Mouse (Mus musculus): ENCODE data around the gene Tmprss3. TPM values are rescaled to one million over a fixed set of nuclear protein-coding genes. Genes with fewer than 3 reads are reported as not detected.
A peak's percentile ranks its signal among the peaks of the same experiment; 100 is the strongest.

Tmprss3 gene
- polyA plus RNA-seq, 1 experiment from 2014 or later, result not detected

- no peaks in the 10 kb centered on the region for H3K27me3 ChIP-seq (ENCODE audit: insufficient read depth, low read length)
- no peak overlapping the region for H3K27ac ChIP-seq (ENCODE audit: low read depth)
- no peak overlapping the region for H3K9ac ChIP-seq
- no peaks in the 10 kb centered on the region for H3K36me3 ChIP-seq (ENCODE audit: insufficient read depth)
- no peaks in the 10 kb centered on the region for H3K4me1 ChIP-seq (ENCODE audit: insufficient read depth)
- TF ChIP-seq CTCF (IDR thresholded peaks at IDR 0.05; ENCODE audit: low read depth), result no peak
- 39% methylated on average over 8 of the region's 8 CpGs for WGBS
- H3K4me2 ChIP-seq, result no peak overlapping the region
- no peak overlapping the region for H3K4me3 ChIP-seq (ENCODE audit: low read depth, low read length)
- ATAC-seq (ENCODE audit: insufficient read depth), result no peak
- no peaks in the 10 kb centered on the region for H3K9me3 ChIP-seq (ENCODE audit: low read depth, low read length)
- DNase-seq, result no peak
These were observed 45.0 kb downstream of the Tmprss3 start for GRCm38 (mm10) chr17:31153785-31154184.

- H3K4me3 ChIP-seq (ENCODE audit: low read depth, low read length), result no peak overlapping the region
- no peak overlapping the region for H3K4me2 ChIP-seq
- no peaks in the 10 kb centered on the region for H3K4me1 ChIP-seq (ENCODE audit: insufficient read depth)
- no peak for ATAC-seq (ENCODE audit: insufficient read depth)
- no peak overlapping the region for H3K27ac ChIP-seq (ENCODE audit: low read depth)
- H3K27me3 ChIP-seq (ENCODE audit: insufficient read depth, low read length), result no peaks in the 10 kb centered on the region
- H3K9me3 ChIP-seq (ENCODE audit: low read depth, low read length), result no peaks in the 10 kb centered on the region
- H3K9ac ChIP-seq, result no peak overlapping the region
- no peak for DNase-seq
- no peaks in the 10 kb centered on the region for H3K36me3 ChIP-seq (ENCODE audit: insufficient read depth)
- WGBS, result 47% methylated on average over 9 of the region's 9 CpGs
- TF ChIP-seq CTCF (IDR thresholded peaks at IDR 0.05; ENCODE audit: low read depth), result no peak
These were observed 45.7 kb downstream of the Tmprss3 start for GRCm38 (mm10) chr17:31152966-31153499.

- DNase-seq, result no peak
- no peaks in the 10 kb centered on the region for H3K36me3 ChIP-seq (ENCODE audit: insufficient read depth)
- H3K9me3 ChIP-seq (ENCODE audit: low read depth, low read length), result no peaks in the 10 kb centered on the region
- H3K27me3 ChIP-seq (ENCODE audit: insufficient read depth, low read length), result no peaks in the 10 kb centered on the region
- no peak overlapping the region for H3K4me3 ChIP-seq (ENCODE audit: low read depth, low read length)
- WGBS, result 64% methylated on average over 5 of the region's 5 CpGs
- H3K9ac ChIP-seq, result no peak overlapping the region
- H3K27ac ChIP-seq (ENCODE audit: low read depth), result no peak overlapping the region
- TF ChIP-seq CTCF (IDR thresholded peaks at IDR 0.05; ENCODE audit: low read depth), result no peak
- no peaks in the 10 kb centered on the region for H3K4me1 ChIP-seq (ENCODE audit: insufficient read depth)
- H3K4me2 ChIP-seq, result no peak overlapping the region
- ATAC-seq (ENCODE audit: insufficient read depth), result no peak
These were observed 46.3 kb downstream of the Tmprss3 start for GRCm38 (mm10) chr17:31152512-31152911.

DNA sequence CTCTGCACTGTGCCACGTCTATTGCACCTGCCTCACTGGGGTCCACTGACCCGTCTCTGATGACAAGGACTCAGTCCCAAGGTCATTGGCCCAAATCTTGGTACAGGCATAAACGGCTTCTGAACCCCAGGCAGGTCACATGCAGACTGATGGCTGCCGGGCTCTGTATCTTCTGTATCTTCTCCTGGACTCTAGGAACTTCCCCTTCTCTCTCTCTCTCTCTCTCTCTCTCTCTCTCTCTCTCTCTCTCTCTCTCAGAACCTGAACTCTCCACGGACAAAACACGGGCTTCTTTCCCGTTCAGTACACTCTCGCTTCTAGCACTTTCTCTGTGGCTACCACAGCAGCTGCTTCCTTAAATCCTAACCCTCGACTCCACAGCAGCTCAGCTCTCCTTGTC is 52.8 kb downstream of the Tmprss3 start:
- Histone ChIP-seq H3K4me1 (ENCODE audit: insufficient read depth) (no peaks in the 10 kb centered on the region; the same call in 1 of the 2 replicates), H3K4me3 (ENCODE audit: low read depth, low read length) (no peak overlapping the region), H3K9me3 (ENCODE audit: low read depth, low read length) (no peaks in the 10 kb centered on the region), H3K36me3 (ENCODE audit: insufficient read depth) (no peaks in the 10 kb centered on the region), H3K27me3 (ENCODE audit: insufficient read depth, low read length) (no peaks in the 10 kb centered on the region), H3K27ac (ENCODE audit: low read depth) (no peak overlapping the region), H3K9ac (no peak overlapping the region), H3K4me2 (no peak overlapping the region)
- TF ChIP-seq CTCF (IDR thresholded peaks at IDR 0.05; ENCODE audit: low read depth), result no peak
- DNase-seq, result no peak
- WGBS, result 74% methylated on average over 9 of the region's 9 CpGs
- ATAC-seq (ENCODE audit: insufficient read depth), result no peak

GRCm38 (mm10) chr17:31144040-31145037 is 54.4 kb downstream of the Tmprss3 start, which contains the start of gene Tff2:
TSS of gene Tff2 (minus strand) at chr17:31144282.
- no peak within 1 kb of the TSS for H3K4me3 ChIP-seq (ENCODE audit: low read depth, low read length)
- TF ChIP-seq CTCF (IDR thresholded peaks at IDR 0.05; ENCODE audit: low read depth), result no peak
- ATAC-seq (ENCODE audit: insufficient read depth), result peak; percentile 60; the same call in 1 of the 2 replicates
- no peak within 1 kb of the TSS for H3K4me2 ChIP-seq
- no peaks in the 10 kb centered on the region for H3K36me3 ChIP-seq (ENCODE audit: insufficient read depth)
- H3K9ac ChIP-seq, result no peak within 1 kb of the TSS
- WGBS, result 59% methylated on average over 15 of the region's 15 CpGs
- no peaks in the 10 kb centered on the region; the same call in 1 of the 2 replicates for H3K4me1 ChIP-seq (ENCODE audit: insufficient read depth)
- H3K9me3 ChIP-seq (ENCODE audit: low read depth, low read length), result no peaks in the 10 kb centered on the region
- H3K27ac ChIP-seq (ENCODE audit: low read depth), result no peak within 1 kb of the TSS
- H3K27me3 ChIP-seq (ENCODE audit: insufficient read depth, low read length), result no peaks in the 10 kb centered on the region
- peak; percentile 79 for DNase-seq

- Histone ChIP-seq H3K27me3 (ENCODE audit: insufficient read depth, low read length) (no peaks in the 10 kb centered on the region), H3K27ac (ENCODE audit: low read depth) (no peak overlapping the region), H3K4me3 (ENCODE audit: low read depth, low read length) (no peak overlapping the region), H3K4me1 (ENCODE audit: insufficient read depth) (no peaks in the 10 kb centered on the region; the same call in 1 of the 2 replicates), H3K36me3 (ENCODE audit: insufficient read depth) (no peaks in the 10 kb centered on the region), H3K9me3 (ENCODE audit: low read depth, low read length) (no peaks in the 10 kb centered on the region), H3K4me2 (no peak overlapping the region), H3K9ac (no peak overlapping the region)
- no peak for ATAC-seq (ENCODE audit: insufficient read depth)
- DNase-seq, result no peak
- WGBS, result 87% methylated on average over 7 of the region's 7 CpGs
- TF ChIP-seq CTCF (IDR thresholded peaks at IDR 0.05; ENCODE audit: low read depth), result no peak
These were observed 56.7 kb downstream of the Tmprss3 start for GRCm38 (mm10) chr17:31142116-31142515.

DNA sequence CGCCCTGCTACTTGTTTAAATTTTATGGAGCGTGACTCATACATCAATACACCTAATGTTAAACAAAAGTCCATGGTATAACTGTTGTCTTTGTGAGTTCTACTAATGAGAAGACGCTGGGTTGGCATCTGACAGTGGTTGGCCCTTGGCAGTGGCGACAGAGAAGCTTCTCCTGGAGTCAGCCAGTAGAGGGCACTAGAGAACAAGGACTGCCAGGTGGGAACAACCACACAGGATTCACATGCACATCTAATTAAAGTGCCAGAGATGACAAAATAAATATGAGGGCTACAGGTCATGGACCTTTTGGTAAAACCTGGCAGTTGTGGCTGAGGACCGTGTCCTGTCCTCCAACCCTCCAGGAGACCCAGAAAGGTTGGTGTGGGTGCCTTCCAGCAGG is 60.4 kb downstream of the Tmprss3 start:
- no peak overlapping the region for H3K9ac ChIP-seq
- no peak overlapping the region for H3K27ac ChIP-seq (ENCODE audit: low read depth)
- H3K4me1 ChIP-seq (ENCODE audit: insufficient read depth), result no peaks in the 10 kb centered on the region
- no peak overlapping the region for H3K4me3 ChIP-seq (ENCODE audit: low read depth, low read length)
- no peak for ATAC-seq (ENCODE audit: insufficient read depth)
- no peak overlapping the region for H3K4me2 ChIP-seq
- DNase-seq, result peak; percentile 84
- no peaks in the 10 kb centered on the region for H3K27me3 ChIP-seq (ENCODE audit: insufficient read depth, low read length)
- no peaks in the 10 kb centered on the region for H3K36me3 ChIP-seq (ENCODE audit: insufficient read depth)
- no peaks in the 10 kb centered on the region for H3K9me3 ChIP-seq (ENCODE audit: low read depth, low read length)
- TF ChIP-seq CTCF (IDR thresholded peaks at IDR 0.05; ENCODE audit: low read depth), result peak; percentile 83
- whole genome bisulfite sequencing, result 12% methylated on average over 5 of the region's 5 CpGs
